Mouse (Mus musculus): Measurements from ENCODE around the gene Tssk3.
A peak's percentile ranks its signal among the peaks of the same experiment; 100 is the strongest.
"Not testable (repeated sequence)": the region's sequence is repeated elsewhere in the genome, so short reads cannot be mapped to it uniquely, and the experiment has no call there.

The Tssk3 gene

GRCm38 (mm10) chr4:129500607-129501566 lies 10.1 kb upstream of the Tssk3 start:
- peak; percentile 95 to 96 for DNase-seq

- no peak for DNase-seq
These were observed 9.2 kb upstream of the Tssk3 start for GRCm38 (mm10) chr4:129500017-129500416.

DNA sequence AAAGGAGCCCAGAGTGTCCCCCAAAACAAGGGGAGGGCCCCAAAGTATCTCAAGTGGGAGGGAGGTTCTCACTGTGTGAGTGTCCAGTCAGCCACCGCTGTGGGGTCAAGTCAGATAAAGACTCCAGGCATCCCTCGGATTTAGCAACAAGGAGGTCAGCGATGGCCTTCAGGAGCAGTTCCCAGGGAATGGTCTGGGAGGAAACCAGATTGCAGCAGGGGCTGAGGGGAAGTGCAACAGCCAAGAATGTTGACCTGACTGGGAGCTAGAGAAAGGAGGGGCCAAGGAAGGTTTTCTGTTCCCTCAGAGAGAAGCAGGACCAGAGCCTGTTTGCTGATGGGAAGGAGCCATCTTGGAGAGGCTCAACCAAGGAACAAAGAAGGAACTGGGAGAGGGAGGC lies 8.1 kb upstream of the Tssk3 start:
- DNase-seq: peak in 1 of 2 experiments; percentile 32

- DNase-seq: peak; percentile 54 to 70
These were observed 5.8 kb upstream of the Tssk3 start for GRCm38 (mm10) chr4:129496631-129497030.

DNA sequence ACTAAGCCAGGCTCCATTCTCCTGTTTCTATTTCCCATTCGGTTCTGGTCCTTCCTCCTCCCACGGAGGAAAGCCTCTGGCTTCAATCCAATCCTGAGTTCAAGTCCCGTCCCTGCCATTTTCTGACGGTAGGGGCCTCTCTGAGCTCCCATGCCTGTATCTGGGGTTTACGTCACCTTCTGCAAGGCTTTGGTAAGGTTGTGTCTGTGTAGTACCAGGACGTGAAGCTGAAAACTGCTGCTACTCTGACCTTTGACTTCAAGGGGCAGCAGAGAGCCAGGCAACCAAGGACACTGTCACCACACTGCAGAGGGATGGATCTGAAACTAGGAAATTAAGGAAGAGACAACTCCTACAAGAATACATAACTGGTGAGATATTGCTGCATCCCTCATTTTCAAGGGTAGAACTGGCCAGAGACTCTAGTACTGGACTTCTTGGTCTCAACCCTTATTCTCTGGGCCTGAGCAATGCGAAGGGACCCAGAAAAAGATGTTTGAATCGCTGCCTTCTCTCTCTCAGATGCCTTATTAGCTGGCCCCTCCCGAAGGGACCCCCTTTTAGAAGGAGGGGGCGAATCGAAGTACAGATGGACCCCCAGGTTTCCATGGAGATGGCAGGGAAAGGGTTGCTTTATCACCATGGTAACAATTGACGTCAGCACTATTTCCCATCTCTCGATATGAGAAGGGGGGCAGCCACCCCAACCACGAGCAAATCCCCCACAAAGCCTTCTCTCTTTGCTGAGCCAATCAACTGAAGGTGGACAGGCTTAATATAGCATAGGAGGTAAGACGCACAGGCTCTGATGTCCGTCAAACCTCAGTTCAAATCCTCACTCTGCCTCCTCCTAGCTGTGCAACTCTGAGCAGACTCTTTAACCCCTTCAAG lies 5.1 kb upstream of the Tssk3 start:
- DNase-seq: no peak

DNA sequence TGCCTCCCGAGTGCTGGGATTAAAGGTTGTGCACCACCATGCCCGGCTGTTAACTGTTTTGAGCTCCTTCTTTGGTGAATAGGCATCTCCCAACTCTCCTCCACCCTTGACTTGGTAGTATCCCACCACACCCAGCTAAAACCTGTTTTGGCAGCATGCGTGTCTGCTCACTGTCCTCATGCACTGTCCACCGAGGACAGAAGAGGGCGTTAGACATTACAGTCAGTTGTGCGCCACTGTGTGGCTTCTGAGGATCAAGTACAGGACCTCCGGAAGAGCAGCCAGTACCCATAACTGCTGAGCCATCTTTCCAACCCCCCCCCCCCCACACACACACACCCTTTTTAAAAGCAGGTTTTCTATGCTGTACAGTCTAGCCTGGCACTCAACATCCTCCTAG lies 3.9 kb upstream of the Tssk3 start:
- DNase-seq: peak in 1 of 2 experiments; percentile 55

- no peak for DNase-seq
These were observed 9.7 kb downstream of the Tssk3 start for GRCm38 (mm10) chr4:129481090-129481489.

- no peak for DNase-seq
These were observed 11.0 kb downstream of the Tssk3 start for GRCm38 (mm10) chr4:129479863-129480262.

DNA sequence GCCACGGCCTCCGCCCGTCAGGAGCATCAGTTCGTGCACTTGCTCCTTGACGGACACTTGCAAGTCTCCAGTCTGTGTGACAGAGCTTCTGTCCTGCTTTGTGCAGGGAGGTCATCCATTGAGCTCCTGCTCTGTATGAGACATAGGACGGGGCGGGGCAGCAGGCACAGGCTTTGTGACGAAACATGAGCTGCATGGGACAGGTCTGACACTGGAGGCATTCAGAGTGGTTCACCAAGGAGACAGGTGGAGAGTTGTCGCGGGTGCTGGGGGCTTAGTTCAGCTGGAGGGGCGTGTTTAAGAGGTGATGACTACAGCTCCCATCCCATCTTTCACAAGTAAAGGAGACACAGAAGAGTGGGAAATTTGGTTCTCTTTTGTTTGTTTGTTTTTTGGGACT lies 14.8 kb downstream of the Tssk3 start:
- DNase-seq: no peak

GRCm38 (mm10) chr4:129464286-129464815 lies 26.5 kb downstream of the Tssk3 start:
- no peak for DNase-seq

DNA sequence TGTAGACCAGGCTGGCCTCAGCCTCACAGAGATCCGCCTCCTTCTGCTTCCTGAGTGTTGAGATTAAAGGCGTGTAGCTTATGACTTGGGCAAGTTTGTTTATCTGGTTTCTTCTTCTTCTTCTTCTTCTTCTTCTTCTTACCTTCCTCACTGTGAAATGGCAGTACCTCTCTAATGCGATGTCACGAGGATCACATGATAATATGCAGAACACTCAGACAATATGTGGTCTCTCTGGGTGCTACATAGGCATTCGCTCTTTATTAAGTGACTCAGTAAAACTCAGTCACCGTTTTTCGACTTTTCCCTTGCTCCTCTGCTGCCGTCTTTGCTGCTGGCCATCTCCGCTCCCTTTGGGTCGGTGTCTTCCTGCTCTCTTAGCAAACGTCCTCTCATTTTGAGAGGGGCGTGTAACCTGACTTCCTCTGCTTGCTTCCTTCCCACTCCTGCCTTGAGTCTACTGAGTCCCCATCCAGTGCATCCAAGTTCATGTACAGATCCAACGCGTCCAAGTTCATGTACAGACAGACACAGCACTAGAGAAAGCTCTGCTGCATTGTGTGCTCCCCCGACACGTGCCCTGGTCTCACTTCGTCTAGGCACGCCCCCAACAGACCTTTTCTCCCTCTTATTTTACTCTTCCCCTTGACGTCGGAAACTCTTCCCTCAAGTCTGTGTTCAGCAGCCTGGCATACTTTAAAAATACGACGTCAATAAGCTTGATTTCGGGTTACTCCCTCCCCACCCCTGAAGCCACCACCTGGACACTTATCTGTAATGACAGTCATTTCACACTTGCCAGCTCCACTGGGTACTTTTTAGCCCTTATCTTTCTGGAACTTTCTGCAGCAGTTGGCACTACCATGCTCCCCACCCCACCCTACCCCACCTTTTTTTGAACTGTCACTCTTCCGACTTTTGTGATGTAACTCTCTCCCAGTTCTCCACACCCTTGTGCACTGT lies 27.4 kb downstream of the Tssk3 start:
- no peak for DNase-seq

DNA sequence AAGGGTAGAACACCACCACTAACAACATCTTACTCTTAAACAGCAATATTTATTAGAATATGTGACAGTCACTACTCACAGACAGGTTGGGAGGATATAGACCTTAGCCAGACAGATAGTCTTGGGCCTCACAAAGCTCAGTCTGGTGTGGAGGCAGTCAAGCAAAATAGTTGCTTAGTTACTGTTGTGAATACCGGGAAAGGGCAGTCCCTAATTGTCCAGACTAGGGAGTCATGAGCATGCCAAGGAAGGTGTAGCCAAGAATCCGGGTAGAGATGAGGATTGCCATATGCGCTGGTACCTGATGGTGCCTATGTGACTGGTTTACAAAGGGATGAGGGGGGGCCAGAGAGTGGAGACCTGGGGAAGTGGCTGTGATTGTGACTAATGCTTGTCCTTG lies 28.7 kb downstream of the Tssk3 start:
- peak in 1 of 2 experiments; percentile 18 for DNase-seq

DNA sequence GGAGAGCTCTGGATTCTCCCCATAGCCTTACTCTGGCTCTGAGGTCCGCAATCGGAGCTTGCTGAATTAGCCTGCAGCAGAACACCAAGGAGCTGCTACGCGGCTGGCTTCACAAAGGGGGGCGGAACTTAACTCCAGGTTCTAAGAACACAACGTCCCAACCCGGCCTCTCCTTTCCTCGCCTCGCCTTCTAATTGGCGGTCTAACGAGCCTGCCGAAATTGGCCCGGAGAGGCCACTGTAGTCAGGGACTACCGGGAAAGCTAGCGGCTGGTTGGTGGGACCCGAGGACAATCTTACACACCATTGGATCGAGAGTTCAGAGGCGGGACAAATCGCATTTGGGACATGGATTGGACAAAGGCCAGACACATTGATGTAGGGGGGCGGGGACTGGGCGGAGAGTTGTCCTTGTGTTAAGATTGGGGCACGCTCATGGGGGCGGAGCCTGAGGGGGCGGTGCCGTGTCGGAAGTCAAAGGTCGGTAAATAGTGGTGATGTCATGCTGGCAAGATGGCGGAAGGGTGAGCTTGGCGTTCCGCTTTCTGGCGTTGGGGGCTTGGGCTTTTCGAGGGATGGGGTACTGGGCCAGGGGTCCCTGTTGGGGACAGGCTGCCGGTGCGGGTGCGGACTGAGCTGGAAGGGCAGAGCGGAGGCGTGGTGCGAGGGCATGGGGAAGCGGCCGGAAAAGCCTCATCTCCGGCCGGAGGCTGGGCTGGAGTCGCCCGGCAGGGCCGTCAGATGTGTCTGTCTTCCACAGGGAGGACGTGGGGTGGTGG lies 29.4 kb downstream of the Tssk3 start, which contains the start of gene Bsdc1:
Bsdc1 (plus strand) TSS at position 399 of the 778 bp plus-strand sequence.
- peak; percentile 100 for DNase-seq

- DNase-seq: no peak
These were observed 30.0 kb downstream of the Tssk3 start for GRCm38 (mm10) chr4:129460827-129461182.

GRCm38 (mm10) chr4:129459726-129460125 lies 31.1 kb downstream of the Tssk3 start:
- no peak for DNase-seq

GRCm38 (mm10) chr4:129457311-129457710 lies 33.5 kb downstream of the Tssk3 start:
- not testable (repeated sequence) for DNase-seq

DNA sequence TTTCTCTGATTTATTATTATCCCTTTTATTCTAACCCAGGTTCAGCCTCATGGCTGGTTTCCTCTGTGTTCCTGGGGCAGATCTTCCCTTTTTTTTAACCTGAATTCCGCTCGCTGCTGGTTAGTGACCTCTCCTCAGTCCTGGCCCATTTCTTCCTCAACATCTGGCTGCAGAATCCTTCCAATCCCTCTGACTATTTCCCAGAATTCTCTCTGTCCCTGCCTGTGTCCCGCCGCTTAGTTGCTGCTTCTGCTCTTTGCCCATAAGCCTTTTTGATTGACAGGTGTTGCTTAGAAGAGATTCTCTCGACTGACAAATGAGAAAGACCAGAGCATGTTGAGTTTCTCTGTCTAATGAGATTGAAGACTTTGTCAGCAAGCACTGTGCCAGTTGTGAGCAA lies 34.7 kb downstream of the Tssk3 start:
- DNase-seq: no peak

GRCm38 (mm10) chr4:129455265-129455664 lies 35.6 kb downstream of the Tssk3 start:
- DNase-seq: peak; percentile 53 to 68

DNA sequence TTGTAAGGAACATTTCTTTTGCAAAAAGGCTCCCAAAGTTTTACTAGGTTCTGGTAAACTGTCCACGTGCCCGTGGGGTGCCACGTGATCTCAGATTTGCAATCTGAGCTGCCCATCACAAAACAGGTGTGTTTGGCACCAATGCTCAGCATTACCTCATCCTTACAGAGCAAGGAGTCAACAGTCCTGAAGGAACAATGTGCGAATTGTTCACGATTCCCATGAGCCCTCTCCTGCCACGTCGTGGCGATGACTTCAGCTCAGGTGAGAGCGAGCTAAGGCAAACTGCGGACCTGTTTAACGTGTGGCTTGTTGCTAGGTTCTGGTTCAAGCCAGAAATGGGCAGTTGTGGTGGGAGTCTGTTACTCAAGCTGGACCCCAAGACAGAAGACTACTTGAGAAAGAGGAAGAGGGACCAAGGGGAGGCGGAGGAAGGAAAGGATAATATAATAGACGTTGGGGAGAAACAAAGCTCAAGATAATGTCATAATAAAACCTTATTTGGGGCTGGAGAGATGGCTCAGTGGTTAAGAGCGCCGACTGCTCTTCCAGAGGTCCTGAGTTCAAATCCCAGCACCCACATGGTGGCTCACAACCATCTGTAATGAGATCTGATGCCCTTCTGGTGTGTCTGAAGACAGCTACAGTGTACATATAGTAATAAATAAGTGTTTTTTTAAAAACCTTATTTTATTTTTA lies 39.2 kb downstream of the Tssk3 start:
- no peak for DNase-seq

- DNase-seq: no peak
These were observed 40.0 kb downstream of the Tssk3 start for GRCm38 (mm10) chr4:129450851-129451250.

Data from kidney, postnatal 4 days (tissue).